Mouse (Mus musculus) kidney, adult 9 months (tissue): ENCODE data around the gene Igflr1.
A peak's percentile ranks its signal among the peaks of the same experiment; 100 is the strongest.

ENCODE experiments used
- DNase-seq: peaks from one replicate; pipeline ENCODE4 v3.0.0; 2022

Gene Igflr1

GRCm38 (mm10) chr7:30564970-30565571 lies at the start of gene Igflr1:
Igflr1 (plus strand) TSS chr7:30565427.
- no peak for DNase-seq

- no peak for DNase-seq
These were observed 46.9 kb upstream of the Igflr1 start for GRCm38 (mm10) chr7:30518325-30518724.

GRCm38 (mm10) chr7:30520396-30520795 lies 44.8 kb upstream of the Igflr1 start:
- DNase-seq = peak; percentile 19

- DNase-seq = no peak
These were observed 44.4 kb upstream of the Igflr1 start for GRCm38 (mm10) chr7:30520856-30521255.

GRCm38 (mm10) chr7:30522871-30523270 lies 42.4 kb upstream of the Igflr1 start:
- DNase-seq = no peak

- no peak for DNase-seq
These were observed 40.7 kb upstream of the Igflr1 start for GRCm38 (mm10) chr7:30524487-30524886.

- no peak for DNase-seq
These were observed 39.3 kb upstream of the Igflr1 start for GRCm38 (mm10) chr7:30525954-30526353.

GRCm38 (mm10) chr7:30526399-30526798 lies 38.8 kb upstream of the Igflr1 start:
- DNase-seq = no peak

- no peak for DNase-seq
These were observed 38.2 kb upstream of the Igflr1 start for GRCm38 (mm10) chr7:30526981-30527380.

GRCm38 (mm10) chr7:30531291-30531815 lies 33.9 kb upstream of the Igflr1 start:
- no peak for DNase-seq

GRCm38 (mm10) chr7:30532931-30533330 lies 32.3 kb upstream of the Igflr1 start:
- peak; percentile 76 for DNase-seq

GRCm38 (mm10) chr7:30533941-30534632 lies 31.1 kb upstream of the Igflr1 start:
- DNase-seq = no peak

GRCm38 (mm10) chr7:30534633-30535577 lies 30.3 kb upstream of the Igflr1 start, which contains the start of gene Arhgap33:
Arhgap33 (minus strand) TSS chr7:30535060.
- peak; percentile 97 for DNase-seq

- DNase-seq = no peak
These were observed 24.7 kb upstream of the Igflr1 start for GRCm38 (mm10) chr7:30540572-30540971.

GRCm38 (mm10) chr7:30544327-30544726 lies 20.9 kb upstream of the Igflr1 start:
- no peak for DNase-seq

GRCm38 (mm10) chr7:30549880-30550279 lies 15.3 kb upstream of the Igflr1 start:
- no peak for DNase-seq

- DNase-seq = no peak
These were observed 14.6 kb upstream of the Igflr1 start for GRCm38 (mm10) chr7:30550603-30551002.

- no peak for DNase-seq
These were observed 13.7 kb upstream of the Igflr1 start for GRCm38 (mm10) chr7:30551445-30552101.

- peak; percentile 99 for DNase-seq
These were observed 12.9 kb upstream of the Igflr1 start, which contains the start of the genes Hspb6 and Proser3 for GRCm38 (mm10) chr7:30552102-30553020. Hspb6 (plus strand) TSS chr7:30552178. Proser3 (minus strand) TSS chr7:30552299.

GRCm38 (mm10) chr7:30553021-30553589 lies 12.1 kb upstream of the Igflr1 start:
- peak; percentile 64 for DNase-seq
